Mouse (Mus musculus): ENCODE results near the gene Gdi1.

Gdi1 gene

DNA sequence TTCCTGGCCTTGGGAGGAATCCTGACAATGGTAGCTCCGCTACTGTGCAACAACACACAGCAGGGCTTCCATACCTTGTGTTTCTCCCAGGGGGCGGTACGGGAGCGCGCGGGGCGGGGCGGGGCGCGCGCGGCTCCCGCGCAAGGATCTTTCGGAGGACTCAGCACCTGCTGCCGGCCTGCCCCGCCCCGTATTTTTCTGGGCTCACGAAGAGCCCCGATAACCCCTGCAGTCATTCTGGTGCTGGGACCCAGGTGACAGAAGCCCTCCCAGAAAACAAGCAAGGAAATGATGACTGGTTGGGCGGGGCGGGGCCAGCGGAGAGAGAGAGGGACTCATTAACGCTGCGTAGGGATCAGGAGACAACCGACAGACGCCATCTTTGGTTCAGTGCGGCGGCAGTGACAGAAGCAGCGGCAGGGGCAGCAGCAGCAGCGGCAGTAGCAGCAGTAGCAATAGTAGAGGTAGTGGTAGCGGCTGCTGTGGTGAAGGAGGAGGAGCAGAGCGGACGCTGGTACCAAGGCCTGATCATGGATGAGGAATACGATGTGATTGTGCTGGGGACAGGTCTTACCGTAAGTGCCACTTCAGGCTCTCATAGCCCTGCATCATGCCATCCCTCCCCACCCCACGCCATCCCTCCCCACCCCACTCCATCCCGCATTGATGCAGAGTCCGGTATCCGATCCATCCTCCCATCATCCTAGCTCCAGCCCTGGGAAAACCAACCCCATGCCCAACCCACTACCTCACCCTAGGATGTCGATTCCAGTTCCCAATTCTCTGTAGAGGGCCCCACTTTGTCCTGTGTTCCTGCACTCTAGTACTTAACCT, at the start of gene Gdi1:
Gene Gdi1, plus strand, starts transcription at position 132 of the 834 bp plus-strand sequence.
- peak; percentile 53 to 66 for DNase-seq

- no peak for DNase-seq
Measured at GRCm38 (mm10) chrX:74257746-74258145, 47.1 kb upstream of the Gdi1 start.

DNA sequence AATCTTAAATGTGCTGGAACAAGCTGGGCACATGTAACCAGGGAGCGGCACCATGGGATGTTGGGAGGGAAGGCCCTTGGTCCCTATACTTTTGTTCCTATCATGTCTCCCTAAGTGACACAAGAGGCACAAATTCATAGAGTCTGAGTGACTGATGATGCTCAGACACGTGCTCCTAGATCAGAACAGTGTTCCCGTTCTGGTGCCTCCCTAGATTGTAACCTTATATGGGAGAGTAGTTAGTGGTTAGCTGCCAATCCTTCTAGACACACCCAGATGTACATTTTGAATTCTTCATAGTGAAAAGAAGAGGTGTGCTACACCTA, 35.1 kb upstream of the Gdi1 start:
- no peak for DNase-seq

DNA sequence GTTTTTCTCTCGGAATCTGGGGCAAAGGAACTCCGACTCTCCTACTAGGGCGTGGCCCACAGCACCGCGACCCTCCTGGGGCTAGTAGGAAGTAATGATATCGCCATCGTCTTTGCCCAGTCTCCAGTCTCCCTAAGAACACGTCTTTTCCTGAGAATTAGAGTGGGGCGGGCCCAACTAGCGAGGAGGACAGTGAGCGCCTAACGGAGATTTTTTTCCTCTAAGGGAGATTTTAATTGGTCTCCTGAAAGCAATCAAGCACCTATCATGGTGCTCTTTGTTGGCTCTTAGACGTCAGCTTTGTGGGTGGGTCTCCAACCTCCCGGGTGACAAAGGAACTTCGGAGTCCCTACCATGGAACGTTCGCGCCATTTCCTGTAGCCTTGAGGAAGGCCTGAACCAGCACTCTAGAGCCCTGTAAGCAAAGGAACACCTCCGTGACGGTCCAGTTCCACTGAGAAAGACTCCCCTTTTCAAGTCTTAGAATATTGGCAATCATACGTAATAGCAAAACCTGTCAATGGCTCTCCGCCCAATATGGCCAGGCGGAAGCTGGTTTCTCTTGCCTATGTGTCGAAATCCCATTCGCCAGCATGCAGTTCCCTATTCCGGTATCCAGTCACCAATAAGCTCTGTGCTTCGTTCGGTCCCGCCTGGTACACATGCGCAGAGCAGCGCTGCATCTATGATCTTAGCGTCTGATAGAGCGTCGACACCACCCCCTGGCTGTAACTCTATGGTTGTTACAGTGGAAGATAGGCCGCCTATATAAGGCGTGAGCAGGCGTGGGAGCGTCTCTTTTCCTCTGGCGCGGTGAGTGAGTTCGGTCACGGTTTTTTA, 34.5 kb upstream of the Gdi1 start, which contains the start of gene Rpl10:
Gene Rpl10, plus strand, starts transcription at position 751 of the 840 bp plus-strand sequence.
- peak; percentile 91 to 95 for DNase-seq

GRCm38 (mm10) chrX:74270902-74271551, 33.8 kb upstream of the Gdi1 start:
- peak in 1 of 2 experiments; percentile 26 for DNase-seq

DNA sequence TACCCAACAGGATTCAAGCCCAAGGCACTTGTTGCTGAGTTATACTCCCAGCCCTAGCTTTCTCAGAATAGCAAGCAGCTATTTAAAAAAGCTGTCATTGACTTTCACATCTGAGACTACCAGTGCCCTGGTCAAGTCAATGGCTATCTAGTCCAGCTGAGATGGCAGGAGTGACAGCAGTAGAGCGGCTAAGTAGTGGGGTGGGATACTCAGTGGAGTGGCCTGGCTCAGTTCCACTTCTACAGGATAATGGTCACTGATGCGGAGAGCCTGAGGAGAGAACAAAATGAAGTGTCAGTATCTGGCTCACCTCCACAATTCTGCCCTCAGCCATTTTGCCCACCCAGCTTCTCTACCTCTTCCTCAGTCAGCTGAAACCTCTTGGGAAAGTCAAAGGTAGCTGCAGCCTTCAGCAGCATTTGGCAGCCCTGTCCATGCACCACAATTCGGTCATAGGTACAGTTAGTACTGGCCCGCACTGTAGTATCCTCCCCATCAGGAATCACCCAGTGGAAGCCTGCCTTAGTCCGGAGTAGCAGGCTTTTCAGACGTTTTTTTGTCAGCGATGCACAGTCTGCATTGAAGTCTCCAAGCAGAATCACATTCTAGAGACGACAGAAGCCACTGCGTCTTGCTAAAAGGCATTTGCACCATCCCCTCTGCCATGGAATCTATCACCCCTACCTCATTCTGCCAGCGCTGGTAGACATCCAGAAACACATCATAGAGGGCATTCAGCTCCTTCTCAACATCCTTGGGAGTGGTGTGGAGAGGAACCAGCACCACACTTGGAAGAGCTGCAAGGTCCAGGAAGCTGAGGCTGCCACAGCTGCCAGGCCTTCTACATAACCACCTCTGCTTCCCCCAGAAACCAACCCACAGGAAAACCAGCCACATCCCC, 31.1 kb upstream of the Gdi1 start:
- no peak for DNase-seq

DNA sequence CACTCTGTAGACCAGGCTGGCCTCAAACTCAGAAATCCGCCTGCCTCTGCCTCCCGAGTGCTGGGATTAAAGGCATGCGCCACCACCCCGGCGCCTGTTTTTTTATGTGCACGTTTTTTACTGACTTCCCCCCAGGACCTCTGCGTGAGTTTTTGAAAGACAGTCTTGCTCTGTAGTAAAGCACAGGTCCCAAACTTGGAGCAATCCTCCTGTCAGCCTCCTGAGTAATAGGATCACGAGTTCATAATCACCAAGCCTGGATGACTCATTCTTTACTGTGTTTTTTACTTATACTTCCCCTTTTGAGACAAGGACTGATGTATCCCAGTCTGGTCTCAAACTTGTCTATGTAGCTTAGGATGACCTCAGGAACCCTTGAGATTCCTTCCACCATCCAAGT, 26.9 kb upstream of the Gdi1 start:
- DNase-seq, result no peak

DNA sequence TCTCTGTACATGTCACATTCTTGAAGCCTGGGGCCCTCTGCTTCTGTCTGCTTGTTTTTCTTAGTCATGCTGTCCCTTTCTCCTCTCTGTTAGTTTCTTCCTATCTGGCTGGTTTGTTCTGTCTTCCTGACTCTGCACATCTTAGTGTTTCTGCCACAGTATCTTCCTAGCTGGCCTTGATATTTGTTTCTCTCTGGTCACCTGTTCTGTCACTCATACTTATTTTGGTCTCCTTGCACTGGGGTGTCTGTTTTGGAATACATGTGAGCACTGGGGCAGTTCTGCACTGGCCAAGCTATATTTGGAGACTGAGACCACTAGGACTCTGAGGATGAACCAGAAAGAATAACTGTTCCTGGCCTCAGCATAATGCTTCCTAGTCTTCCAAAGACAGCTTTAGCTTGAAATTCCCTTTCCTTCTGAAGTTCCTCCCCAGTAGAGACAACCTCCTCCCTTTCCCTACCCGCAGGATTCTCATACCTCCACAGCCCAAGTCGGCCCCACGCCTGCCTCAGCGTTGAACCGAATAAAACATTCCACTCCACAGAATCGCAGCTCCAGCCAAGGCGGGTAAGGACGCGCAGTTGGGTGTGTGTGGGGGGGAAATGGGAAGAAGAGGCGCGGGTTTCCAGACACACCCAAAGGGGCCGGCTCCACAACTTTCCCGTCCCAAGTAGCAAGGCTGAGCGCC, 23.6 kb upstream of the Gdi1 start:
- no peak for DNase-seq

DNA sequence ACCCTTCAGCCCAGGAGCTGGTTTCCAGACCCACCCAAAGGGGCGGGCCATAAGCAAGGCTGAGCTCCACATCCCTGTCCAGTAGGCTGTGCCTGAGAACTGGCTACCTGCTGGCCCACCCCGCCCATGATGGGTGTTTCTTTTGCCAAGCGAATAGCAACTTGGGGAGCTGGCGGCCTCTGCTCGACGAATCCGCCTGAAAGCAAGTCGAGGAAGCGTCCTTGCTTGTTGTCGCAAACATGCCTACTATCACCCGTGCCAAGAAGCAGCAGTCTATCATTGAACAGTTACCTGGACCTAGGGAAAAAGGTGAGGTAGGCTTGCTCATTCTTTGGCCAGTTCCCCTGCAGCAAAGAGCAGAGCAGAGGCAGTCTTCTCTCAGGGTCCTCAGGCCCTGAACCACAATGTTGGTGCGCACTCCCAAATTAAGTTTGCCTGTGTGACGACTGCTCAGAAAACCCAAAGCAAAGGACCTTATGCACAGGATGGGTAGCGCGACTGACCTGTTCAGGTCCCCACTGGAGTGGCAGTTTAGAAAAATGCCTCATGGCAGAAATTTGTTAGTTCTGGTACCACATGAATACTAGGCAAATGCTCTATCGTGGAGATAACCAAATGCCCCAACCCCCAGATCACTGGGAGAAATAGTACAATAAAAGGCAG, 22.9 kb upstream of the Gdi1 start, which contains the start of the genes Taz and Dnase1l1:
Gene Taz, plus strand, starts transcription at position 181 of the 663 bp plus-strand sequence.
Gene Dnase1l1, minus strand, starts transcription at position 606 of the 663 bp plus-strand sequence.
- peak; percentile 88 to 94 for DNase-seq

GRCm38 (mm10) chrX:74282395-74283091, 22.3 kb upstream of the Gdi1 start:
- DNase-seq, result peak; percentile 84 to 89

- DNase-seq, result no peak
Measured at GRCm38 (mm10) chrX:74283092-74283437, 21.7 kb upstream of the Gdi1 start.

GRCm38 (mm10) chrX:74293431-74293830, 11.4 kb upstream of the Gdi1 start:
- DNase-seq, result no peak

DNA sequence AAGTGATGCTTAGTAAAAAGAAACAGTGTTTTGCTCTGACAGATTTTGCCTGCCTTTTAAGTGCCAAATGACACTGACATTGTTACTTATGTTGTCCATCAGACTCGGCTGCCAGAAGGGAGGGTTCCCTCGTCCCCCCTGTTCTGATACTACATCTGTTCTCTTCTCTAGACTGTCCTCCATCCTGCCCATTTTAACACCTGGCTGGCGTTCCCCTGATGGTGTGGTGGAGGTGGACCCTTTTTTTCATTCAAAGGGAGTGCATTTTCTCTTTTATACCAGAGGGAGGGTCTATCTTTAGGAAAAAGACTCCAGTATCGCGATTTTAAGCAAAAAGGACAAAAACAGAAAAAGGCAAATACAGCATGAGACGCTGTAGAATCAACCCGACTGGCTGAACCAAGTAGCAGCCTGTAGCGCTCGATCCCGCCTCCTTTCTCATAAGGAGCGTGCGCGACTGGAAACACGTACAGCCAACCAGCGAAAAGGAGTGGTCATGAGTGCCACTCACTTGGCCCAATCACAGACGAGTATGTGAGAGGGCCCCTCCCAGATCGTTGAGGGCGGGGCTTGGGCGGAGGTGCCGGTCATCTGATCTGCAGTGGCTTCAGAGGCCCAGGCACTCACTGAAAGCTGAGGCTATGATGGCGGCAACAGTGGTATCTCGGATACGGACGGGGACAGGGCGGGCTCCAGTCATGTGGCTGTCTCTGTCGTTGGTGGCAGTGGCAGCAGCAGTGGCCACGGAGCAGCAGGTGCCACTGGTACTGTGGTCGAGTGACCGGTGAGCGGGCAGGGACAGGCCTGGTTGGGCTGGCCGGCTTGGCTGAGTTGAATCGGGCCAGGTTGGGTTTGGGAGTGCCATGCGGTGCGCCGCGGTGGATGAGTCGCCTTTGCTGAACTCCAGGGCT, 8.0 kb upstream of the Gdi1 start, which contains the start of gene Atp6ap1:
Gene Atp6ap1, plus strand, starts transcription at position 560 of the 911 bp plus-strand sequence.
- peak; percentile 95 for DNase-seq

DNA sequence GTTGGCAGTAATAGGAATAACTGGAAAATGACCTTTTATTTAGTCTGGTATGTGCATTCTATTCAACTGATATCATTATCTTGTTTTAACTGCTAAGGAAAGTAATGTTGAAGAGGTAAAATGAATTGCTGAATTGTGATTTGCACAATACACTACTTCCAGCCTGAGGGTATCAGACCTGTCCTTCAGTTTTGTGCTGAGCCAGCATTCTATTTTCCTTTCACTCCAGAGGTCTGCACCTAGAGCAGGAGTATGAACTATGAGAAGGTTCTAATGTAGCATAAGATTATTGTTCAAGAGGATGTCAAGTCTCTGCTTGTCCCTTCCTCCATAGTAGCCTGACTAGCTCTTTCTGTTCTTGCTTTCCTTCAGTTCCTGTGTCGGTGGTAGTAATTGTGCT, 6.5 kb upstream of the Gdi1 start:
- DNase-seq, result no peak

GRCm38 (mm10) chrX:74299721-74300120, 5.1 kb upstream of the Gdi1 start:
- DNase-seq, result no peak

GRCm38 (mm10) chrX:74312540-74313464, 8.0 kb downstream of the Gdi1 start, which contains the start of gene Fam50a:
Fam50a (plus strand) TSS chrX:74313033.
- DNase-seq, result peak; percentile 87 to 89

DNA sequence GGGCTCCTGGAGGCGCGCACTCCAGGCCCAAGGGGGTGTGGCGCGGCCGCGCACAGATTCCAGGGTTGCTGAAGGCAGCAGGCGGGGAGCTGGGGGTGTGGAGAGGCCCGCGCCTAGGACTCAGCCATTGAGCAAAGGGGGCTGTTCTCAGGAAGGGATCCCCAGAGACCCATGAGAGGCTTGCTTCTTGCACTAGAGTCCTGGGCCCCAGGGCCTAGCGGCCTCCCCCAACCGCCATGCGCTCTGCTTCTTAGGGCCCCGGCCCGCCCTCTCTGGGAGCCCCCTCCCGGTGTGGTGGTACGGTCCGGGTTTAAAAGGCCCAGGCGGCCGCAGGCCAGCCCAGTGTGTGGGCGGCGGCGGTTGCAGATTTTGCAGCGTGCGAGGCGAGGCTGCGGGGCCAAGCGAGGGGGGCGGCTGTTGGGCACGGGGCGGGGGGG, 23.9 kb downstream of the Gdi1 start, which contains the start of gene Plxna3:
Gene Plxna3, plus strand, starts transcription at position 342 of the 437 bp plus-strand sequence.
- peak; percentile 41 to 55 for DNase-seq

GRCm38 (mm10) chrX:74329215-74329671, 24.4 kb downstream of the Gdi1 start:
- DNase-seq, result no peak
